Mouse (Mus musculus): ENCODE measurements around the gene Ceacam20. TPM values are rescaled to one million over a fixed set of nuclear protein-coding genes. Genes with fewer than 3 reads are reported as not detected.
"Not testable (repeated sequence)": the region's sequence is repeated elsewhere in the genome, so short reads cannot be mapped to it uniquely, and the experiment has no call there.

The Ceacam20 gene
- 1.5 and 1.7 TPM in 2 replicates for polyA plus RNA-seq (2015; fragmentation: Nextera tagmentation; extraction: Ambion mirVana)

DNA sequence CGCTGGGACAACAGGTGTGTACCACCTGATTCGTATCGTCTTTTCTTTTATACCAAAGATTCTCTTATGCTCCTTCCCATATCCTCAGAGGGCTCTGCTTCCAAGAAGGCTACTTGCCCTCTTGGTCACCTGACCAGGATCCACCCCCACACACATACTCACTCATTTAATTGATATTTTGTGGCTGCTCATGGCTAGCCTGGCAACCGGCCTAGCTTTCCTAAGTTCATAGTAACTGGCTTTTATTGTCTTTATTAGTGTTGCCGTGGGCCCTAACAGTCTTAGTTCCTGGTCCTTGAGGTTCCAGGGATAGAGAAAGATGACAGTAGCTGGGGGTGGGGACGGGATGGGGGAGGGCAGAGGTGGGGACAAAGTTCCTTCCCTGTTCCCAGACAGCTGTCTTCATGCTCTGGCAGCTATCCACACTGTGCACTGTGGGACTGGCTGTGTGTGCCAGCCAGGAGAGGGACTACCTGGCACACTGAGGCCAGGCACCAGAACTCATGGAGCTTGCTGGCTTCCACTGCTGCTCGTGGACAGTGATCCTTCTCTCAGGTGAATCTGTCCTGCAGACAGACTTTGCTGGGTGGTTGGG lies at the start of gene Ceacam20:
Ceacam20 (plus strand) TSS at position 428 of the 595 bp plus-strand sequence.
- H3K27ac ChIP-seq = no peak within 1 kb of the TSS
- H3K9ac ChIP-seq = no peak within 1 kb of the TSS
- H3K4me3 ChIP-seq (replicated peaks) = no peak within 1 kb of the TSS
- no peaks in the 10 kb centered on the region for H3K9me3 ChIP-seq
- no peak within 1 kb of the TSS for H3K4me2 ChIP-seq (replicated peaks)
- no peaks in the 10 kb centered on the region for H3K36me3 ChIP-seq
- H3K27me3 ChIP-seq (replicated peaks) = no peaks in the 10 kb centered on the region
- ATAC-seq = peak; percentile 82
- H3K4me1 ChIP-seq (replicated peaks) = no peaks in the 10 kb centered on the region
- WGBS = 70% methylated on average over 7 of the region's 7 CpGs

DNA sequence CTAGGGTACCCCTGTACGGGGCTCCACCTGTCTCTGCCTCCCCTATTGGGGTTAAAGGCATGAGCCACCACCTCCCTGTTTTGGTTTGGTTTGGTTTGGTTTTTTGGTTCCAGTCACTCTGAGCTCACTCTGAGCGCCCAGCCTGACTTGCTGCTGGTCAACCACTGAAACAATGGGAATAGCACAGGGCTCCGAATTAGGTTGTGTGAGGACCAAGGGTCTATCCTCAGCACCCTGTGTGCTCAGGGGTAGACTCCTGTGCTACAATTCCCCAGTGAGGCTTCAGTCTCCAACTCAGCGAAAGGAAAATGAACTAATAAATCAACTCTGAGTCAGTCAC lies 45.1 kb upstream of the Ceacam20 start:
- whole genome bisulfite sequencing = 36% methylated on average over 4 of the region's 4 CpGs
- Histone ChIP-seq H3K9ac (peak overlapping the region; percentile 75), H3K4me3 (replicated peaks) (peak overlapping the region; percentile 69), H3K27ac (peak overlapping the region; percentile 88; the same call in 1 of the 2 replicates), H3K36me3 (0 out of 2 replicates have a peak, but pooled peaks cover 4% of the 10 kb centered on the region), H3K4me1 (replicated peaks) (peaks cover 4% of the 10 kb centered on the region; the same call in 1 of the 2 replicates), H3K27me3 (replicated peaks) (no peaks in the 10 kb centered on the region), H3K9me3 (no peaks in the 10 kb centered on the region), H3K4me2 (replicated peaks) (peak overlapping the region; percentile 63)
- no peak; the same call in none of the 2 replicates for ATAC-seq

DNA sequence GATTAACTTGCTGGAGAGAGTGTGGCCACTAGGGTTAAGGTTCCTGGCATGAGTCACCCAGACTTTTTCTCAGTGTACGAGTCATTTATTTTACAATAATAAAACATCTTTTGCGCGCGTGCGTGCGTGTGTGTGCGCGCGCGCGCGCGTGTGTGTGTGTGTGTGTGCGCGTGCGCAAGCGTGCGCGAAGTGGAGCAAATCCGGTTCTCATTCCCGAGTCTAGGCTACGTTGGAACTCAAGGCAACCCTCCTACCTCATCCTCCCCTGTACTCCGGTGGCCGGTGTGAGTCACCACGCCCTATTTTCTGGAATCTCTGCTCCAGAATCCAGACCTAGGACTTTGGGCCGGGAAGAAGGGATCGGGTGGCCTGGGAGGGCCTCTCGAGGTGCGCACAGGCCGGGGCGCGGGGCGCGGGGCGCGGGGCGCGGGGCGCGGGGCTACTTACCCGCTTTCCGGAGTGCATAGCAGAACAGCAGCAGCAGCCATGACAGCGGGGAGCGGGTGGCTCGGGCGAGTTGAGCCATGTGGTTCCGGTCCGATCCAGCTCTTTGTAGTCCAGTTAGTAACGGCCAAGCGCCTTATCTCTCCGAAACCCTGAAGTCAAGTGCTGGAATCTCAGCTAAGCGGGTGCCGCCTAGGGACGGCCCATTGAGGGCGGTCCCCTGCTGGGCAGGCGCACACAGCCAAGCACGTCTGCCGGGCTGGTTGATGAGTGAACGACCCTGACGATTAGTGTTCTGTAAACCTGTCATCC lies 44.5 kb upstream of the Ceacam20 start, which contains the start of gene Pvr:
Pvr (minus strand) TSS at position 655 of the 756 bp plus-strand sequence.
- 1% methylated on average over 60 of the region's 60 CpGs for WGBS
- H3K36me3 ChIP-seq = 0 out of 2 replicates have a peak, but pooled peaks cover 4% of the 10 kb centered on the region
- ATAC-seq = peak; percentile 96
- H3K9me3 ChIP-seq = no peaks in the 10 kb centered on the region
- peak within 1 kb of the TSS; percentile 88 for H3K27ac ChIP-seq
- H3K4me3 ChIP-seq (replicated peaks) = peak within 1 kb of the TSS; percentile 69
- no peaks in the 10 kb centered on the region for H3K27me3 ChIP-seq (replicated peaks)
- H3K9ac ChIP-seq = peak within 1 kb of the TSS; percentile 75
- peaks cover 4% of the 10 kb centered on the region; the same call in 1 of the 2 replicates for H3K4me1 ChIP-seq (replicated peaks)
- H3K4me2 ChIP-seq (replicated peaks) = peak within 1 kb of the TSS; percentile 63

DNA sequence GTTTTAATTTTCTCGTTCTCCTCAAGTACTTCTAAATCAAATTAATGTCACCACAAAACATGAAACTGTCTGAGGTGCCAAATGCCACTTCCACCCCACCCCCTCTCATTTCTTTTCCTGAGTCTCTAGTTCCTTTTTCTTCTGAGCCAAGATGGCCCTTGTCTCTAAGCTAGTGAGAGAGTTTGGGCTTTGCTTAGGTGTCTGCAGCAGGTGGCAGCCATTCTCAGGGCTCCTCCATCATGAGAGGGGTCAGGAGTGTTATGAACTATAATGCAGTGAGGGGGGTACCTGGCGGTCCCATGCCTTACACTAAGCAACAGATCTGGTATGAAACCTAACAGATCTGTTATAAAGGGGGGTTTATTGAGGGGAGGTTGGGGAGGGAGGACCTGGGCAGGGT lies 41.9 kb upstream of the Ceacam20 start:
- no peak overlapping the region for H3K27ac ChIP-seq
- ATAC-seq = no peak
- no peaks in the 10 kb centered on the region for H3K36me3 ChIP-seq
- H3K9me3 ChIP-seq = no peaks in the 10 kb centered on the region
- WGBS = 47% methylated on average over 2 of the region's 2 CpGs
- no peak overlapping the region for H3K4me2 ChIP-seq (replicated peaks)
- H3K4me1 ChIP-seq (replicated peaks) = peaks cover 4% of the 10 kb centered on the region; the same call in 1 of the 2 replicates
- no peaks in the 10 kb centered on the region for H3K27me3 ChIP-seq (replicated peaks)
- no peak overlapping the region for H3K9ac ChIP-seq
- no peak overlapping the region for H3K4me3 ChIP-seq (replicated peaks)

DNA sequence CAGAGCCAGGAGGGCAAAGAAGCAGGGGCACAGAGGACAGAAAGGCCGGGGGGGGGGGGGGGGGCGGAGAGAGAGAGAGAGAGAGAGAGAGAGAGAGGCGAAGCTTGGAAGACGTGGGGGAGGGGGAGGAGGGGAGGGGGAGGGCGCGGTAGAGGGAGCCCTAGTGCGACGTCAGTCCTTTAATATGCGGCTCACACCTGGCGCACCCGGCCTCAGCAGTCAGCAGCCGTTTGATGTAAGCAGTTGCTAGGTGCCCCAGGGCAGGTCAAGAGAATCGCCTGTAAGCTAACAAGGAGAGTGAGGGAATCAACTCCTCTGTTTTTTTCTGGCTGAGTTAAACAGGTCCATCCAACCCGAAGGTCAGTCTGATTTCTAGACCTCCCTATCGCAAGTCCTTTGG lies 41.4 kb upstream of the Ceacam20 start:
- no peak overlapping the region for H3K9ac ChIP-seq
- no peak overlapping the region for H3K27ac ChIP-seq
- H3K9me3 ChIP-seq = no peaks in the 10 kb centered on the region
- H3K4me1 ChIP-seq (replicated peaks) = peaks cover 4% of the 10 kb centered on the region; the same call in 1 of the 2 replicates
- H3K36me3 ChIP-seq = no peaks in the 10 kb centered on the region
- H3K27me3 ChIP-seq (replicated peaks) = no peaks in the 10 kb centered on the region
- no peak for ATAC-seq
- no peak overlapping the region for H3K4me2 ChIP-seq (replicated peaks)
- 13% methylated on average over 13 of the region's 15 CpGs for WGBS
- H3K4me3 ChIP-seq (replicated peaks) = no peak overlapping the region

DNA sequence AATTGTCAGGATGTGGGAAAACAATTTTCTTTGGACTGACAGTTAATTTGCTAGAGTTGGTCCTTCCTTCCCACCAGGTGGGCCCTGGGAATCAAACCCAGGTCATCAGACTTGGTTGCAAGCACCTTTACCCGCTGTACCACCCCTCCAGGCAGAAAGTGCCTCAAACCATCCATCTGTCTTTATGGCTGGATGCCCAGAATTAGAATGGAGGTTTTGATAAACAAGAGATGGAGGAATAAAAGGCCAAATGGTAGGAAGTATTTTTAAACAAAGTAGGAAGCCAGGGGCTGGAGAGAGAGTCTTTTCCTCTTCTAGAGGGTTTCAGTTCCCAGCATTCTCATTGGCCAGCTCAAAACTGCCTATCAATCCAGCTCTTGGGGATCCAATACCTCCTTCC lies 39.8 kb upstream of the Ceacam20 start:
- Histone ChIP-seq H3K27me3 (replicated peaks) (no peaks in the 10 kb centered on the region), H3K9ac (no peak overlapping the region), H3K4me2 (replicated peaks) (no peak overlapping the region), H3K4me3 (replicated peaks) (no peak overlapping the region), H3K9me3 (no peaks in the 10 kb centered on the region), H3K4me1 (replicated peaks) (no peaks in the 10 kb centered on the region), H3K27ac (no peak overlapping the region), H3K36me3 (no peaks in the 10 kb centered on the region)
- WGBS = 79% methylated on average over 1 of the region's 1 CpGs
- ATAC-seq = no peak

DNA sequence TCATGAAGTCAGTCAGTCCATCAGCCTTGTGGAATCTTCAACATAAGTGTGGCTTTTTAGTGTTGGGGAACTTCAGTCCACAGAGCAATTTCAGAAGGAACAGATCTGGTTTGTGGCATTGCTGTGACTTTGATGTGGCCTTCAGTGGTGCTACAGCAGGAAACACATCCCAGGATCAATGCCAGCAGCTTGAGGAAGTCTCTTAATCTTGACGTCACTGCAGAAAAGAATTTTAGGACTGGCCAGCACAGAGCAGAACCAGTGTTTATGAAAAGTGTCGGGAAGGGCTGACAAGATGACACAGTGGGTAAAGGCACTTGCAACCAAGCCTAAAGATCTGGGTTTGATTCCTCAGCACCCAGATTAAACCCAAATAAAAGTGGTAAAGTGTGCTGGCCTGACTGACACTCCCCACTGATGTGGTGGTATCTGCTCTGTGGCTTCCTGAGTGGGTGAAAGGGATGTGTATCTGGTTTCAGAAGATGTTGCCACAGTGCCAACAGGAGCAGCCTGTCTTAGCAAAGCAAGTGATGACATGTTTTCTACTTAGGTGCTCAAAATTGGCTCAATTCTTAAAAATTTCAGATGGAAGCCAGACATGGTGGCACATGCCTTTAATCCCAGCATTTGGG lies 38.2 kb upstream of the Ceacam20 start:
- 46% methylated on average over 2 of the region's 2 CpGs for WGBS

DNA sequence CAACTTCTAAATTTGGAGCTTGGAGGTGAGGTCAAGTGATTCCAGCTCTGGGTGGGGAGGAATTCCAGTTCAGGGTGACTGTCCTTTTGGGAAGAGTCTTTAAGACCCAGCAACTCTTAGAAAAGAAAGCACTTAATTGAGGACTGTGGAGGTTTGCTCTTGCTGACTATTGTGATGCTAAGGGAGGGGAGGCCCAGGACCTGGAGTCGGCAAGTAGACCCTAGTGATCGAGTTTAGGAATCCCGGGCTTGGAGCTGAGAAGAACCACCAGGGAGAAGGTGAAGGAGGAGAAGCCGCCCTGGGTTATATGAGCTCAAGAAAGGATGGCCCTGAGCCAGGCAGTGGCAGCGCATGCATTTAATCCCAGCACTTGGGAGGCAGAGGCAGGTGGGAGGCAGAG lies 36.7 kb upstream of the Ceacam20 start:
- Histone ChIP-seq H3K4me3 (replicated peaks) (no peak overlapping the region), H3K9me3 (no peaks in the 10 kb centered on the region), H3K9ac (no peak overlapping the region), H3K27ac (no peak overlapping the region), H3K36me3 (no peaks in the 10 kb centered on the region), H3K4me1 (replicated peaks) (no peaks in the 10 kb centered on the region), H3K4me2 (replicated peaks) (no peak overlapping the region), H3K27me3 (replicated peaks) (no peaks in the 10 kb centered on the region; the same call in 1 of the 2 replicates)
- ATAC-seq = no peak
- 82% methylated on average over 5 of the region's 5 CpGs for WGBS

More for the DNA sequence above, 38.2 kb upstream of the Ceacam20 start:
- Histone ChIP-seq H3K4me1 (replicated peaks) (no peaks in the 10 kb centered on the region), H3K36me3 (no peaks in the 10 kb centered on the region), H3K9me3 (no peaks in the 10 kb centered on the region), H3K27ac (no peak overlapping the region), H3K4me2 (replicated peaks) (no peak overlapping the region), H3K9ac (no peak overlapping the region), H3K27me3 (replicated peaks) (no peaks in the 10 kb centered on the region), H3K4me3 (replicated peaks) (no peak overlapping the region)
- no peak for ATAC-seq

DNA sequence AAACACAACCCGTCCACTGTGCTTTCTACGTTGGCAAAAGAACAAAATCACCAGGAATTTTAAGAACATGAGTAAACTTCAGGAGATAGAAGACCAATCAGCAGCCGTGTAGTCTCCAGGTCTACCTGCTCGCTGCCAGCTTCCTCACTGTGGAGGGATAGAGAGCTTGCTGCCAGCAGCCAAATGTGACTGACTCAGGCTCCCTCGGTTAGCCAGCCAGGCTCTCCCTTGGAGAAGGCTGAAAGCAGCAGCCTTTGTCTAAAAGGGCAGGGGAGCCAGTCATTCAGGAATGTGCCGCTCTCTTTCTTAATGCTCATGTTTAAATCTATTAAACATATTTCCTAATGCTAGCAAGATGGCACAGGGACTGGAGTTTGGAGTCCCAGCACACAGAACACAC lies 34.7 kb upstream of the Ceacam20 start:
- not testable (repeated sequence) for H3K9ac ChIP-seq; H3K4me3 ChIP-seq (replicated peaks); H3K36me3 ChIP-seq; H3K4me1 ChIP-seq (replicated peaks); H3K9me3 ChIP-seq; H3K4me2 ChIP-seq (replicated peaks); ATAC-seq; H3K27ac ChIP-seq; H3K27me3 ChIP-seq (replicated peaks)
- whole genome bisulfite sequencing = 77% methylated on average over 6 of the region's 6 CpGs

DNA sequence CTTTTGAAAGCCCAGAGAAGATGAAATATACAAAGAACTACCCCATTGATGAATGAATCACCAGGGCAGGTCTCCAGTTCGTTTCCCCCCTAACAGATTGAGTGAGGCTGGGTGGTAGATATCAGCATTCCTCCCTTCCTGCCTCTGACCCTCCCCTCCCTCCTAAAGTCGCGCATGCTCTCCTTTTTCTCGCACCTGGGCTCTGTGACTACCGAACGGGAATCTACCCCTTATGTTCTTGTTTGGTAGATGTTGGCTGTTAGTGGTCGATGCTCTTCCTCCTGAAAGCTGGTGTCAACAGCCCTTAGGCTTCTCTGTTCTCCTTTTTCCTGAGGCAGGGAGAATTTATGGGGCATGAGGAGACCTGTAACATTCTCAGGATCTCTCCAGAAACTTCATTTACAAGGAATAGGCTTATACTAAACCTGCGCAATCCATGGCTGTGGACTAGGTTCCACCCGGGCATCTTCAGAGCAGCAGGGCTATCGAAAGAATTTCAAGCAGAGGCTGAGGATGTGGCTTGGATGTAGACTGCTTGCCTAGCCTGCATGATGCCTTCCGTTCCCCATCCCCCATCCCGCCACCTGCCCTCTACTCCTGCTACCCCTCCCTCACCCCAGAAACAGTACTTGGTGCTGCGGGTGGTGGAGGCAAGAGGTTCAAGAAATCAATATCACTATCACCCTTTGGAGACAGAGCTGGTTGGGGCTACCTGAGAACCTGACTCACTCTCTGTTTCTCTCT lies 32.9 kb upstream of the Ceacam20 start:
- no peak overlapping the region for H3K27ac ChIP-seq
- H3K4me2 ChIP-seq (replicated peaks) = no peak overlapping the region
- no peaks in the 10 kb centered on the region for H3K36me3 ChIP-seq
- H3K9ac ChIP-seq = no peak overlapping the region
- no peak overlapping the region for H3K4me3 ChIP-seq (replicated peaks)
- no peaks in the 10 kb centered on the region for H3K9me3 ChIP-seq
- peak; percentile 14; the same call in 1 of the 2 replicates for ATAC-seq
- H3K4me1 ChIP-seq (replicated peaks) = no peaks in the 10 kb centered on the region
- WGBS = 17% methylated on average over 13 of the region's 13 CpGs
- H3K27me3 ChIP-seq (replicated peaks) = no peaks in the 10 kb centered on the region; the same call in 1 of the 2 replicates

DNA sequence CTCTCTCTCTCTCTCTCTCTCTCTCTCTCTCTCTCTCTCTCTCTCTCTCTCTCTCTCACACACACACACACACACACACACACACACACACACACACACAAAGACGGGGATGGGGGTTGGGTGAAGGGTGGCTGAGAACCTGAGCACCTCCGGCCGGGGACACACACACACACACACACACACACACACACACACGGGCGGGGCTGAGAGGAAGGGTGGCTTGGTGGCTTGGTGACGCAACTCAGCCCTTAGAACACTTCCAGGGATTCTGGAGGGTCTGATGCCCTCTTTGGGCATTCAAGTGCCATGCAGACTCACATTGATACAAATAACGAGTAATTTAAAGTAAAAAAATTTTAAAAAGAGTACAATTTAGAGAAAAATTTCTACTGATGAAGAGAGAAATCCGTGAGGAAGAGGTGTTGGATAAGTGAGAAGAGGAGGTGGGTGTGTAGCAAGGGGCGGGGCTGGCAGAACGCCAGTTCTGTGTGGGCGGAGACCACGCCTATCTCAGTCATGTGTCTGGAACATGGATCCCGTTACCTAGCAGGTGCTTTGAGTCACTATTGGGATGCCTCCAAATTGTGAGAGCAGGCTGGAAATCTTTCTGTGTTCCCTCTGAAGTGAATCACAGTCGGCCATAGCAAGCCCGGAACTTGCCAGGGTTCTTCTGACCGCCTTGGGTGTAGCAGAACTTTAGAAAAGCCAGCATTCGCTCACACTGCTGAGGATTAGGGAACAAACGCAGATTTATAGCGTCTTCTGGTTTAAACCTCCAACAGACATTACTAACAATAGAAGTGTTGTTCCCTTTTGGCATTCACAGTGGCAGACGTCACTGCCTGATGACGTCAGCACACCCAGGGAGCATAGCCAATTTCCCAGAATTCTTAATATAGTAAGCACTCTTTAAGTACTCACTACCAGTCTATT lies 32.1 kb upstream of the Ceacam20 start:
- Histone ChIP-seq H3K9ac (no peak overlapping the region), H3K9me3 (no peaks in the 10 kb centered on the region), H3K27ac (no peak overlapping the region), H3K4me1 (replicated peaks) (no peaks in the 10 kb centered on the region), H3K4me2 (replicated peaks) (peak overlapping the region; percentile 48), H3K36me3 (no peaks in the 10 kb centered on the region), H3K27me3 (replicated peaks) (no peaks in the 10 kb centered on the region; the same call in 1 of the 2 replicates), H3K4me3 (replicated peaks) (no peak overlapping the region; the same call in 1 of the 2 replicates)
- 23% methylated on average over 19 of the region's 21 CpGs for WGBS
- peak; percentile 89 for ATAC-seq

Measured in intestine, embryonic 15.5 days (tissue).